Mouse (Mus musculus): ENCODE measurements at regions not wholly inside any gene's neighbourhood (a gene's known extent, or its start where the extent isn't known, plus 50 kb on each side); places are given as distances from the start of the nearest gene placed in this dataset.

DNA sequence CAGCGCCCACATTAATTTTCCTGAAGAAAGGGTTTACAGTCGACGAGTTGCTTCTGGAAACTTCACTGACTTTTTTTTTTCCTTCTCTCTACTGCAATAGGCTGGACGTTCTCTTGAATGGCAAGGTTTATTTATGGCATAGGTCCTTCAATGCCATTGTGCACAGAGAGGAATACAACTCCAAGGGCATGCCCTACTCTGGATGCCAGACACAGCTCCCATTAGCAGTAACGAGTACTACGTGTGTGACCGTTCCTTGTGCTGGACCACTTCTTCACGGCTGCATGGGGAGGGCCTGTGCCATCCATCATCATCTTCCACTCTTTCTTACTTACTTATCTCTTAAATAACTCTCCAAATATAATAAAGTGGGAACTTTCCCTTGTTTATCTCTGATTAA lies 1472.1 kb downstream of the Slc22a22 start:
- no peak overlapping the region for H3K4me2 ChIP-seq (ENCODE audit: low read length)
- H3K36me3 ChIP-seq (ENCODE audit: control insufficient read depth, insufficient read depth, low read length) = no peaks in the 10 kb centered on the region
- no peak overlapping the region for H3K9ac ChIP-seq (ENCODE audit: low read length)
- H3K4me3 ChIP-seq (ENCODE audit: low read depth, low read length) = no peak overlapping the region
- ATAC-seq (no peak), DNase-seq (ENCODE audit: low spot score) (no peak)
- H3K4me1 ChIP-seq (ENCODE audit: control insufficient read depth, insufficient read depth, low read length) = no peaks in the 10 kb centered on the region
- 61% methylated on average over 8 of the region's 8 CpGs for WGBS
- no peaks in the 10 kb centered on the region for H3K27me3 ChIP-seq (replicated peaks; ENCODE audit: control insufficient read depth, insufficient read depth, low read length)
- no peak overlapping the region for H3K27ac ChIP-seq (ENCODE audit: low read depth, low read length)
- no peaks in the 10 kb centered on the region for H3K9me3 ChIP-seq (replicated peaks; ENCODE audit: control insufficient read depth, low read length)

DNA sequence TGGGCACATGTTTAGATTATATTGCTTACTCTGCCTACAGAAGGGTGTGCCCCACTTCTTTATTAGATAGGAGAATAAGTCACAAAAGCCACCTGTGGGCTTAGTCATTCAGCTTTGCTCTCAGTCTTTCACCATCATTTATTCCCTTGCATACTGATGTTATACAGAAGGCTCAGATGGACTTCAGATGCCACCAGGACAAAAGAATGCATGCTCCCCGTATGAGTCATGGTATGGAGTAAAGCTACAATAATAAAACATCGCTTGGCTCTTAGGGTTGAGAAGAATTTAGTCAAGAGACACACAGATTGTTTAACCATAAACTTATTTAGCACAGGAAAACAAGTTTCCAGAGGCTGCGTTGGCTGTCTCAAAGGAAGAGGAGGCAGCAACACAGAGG lies 1473.5 kb downstream of the Slc22a22 start:
- H3K4me3 ChIP-seq (ENCODE audit: low read depth, low read length) = no peak overlapping the region
- no peaks in the 10 kb centered on the region for H3K36me3 ChIP-seq (ENCODE audit: control insufficient read depth, insufficient read depth, low read length)
- no peak overlapping the region for H3K27ac ChIP-seq (ENCODE audit: low read depth, low read length)
- no peaks in the 10 kb centered on the region for H3K27me3 ChIP-seq (replicated peaks; ENCODE audit: control insufficient read depth, insufficient read depth, low read length)
- DNase-seq (ENCODE audit: low spot score) (no peak), ATAC-seq (no peak)
- WGBS = 86% methylated on average over 3 of the region's 3 CpGs
- H3K9me3 ChIP-seq (replicated peaks; ENCODE audit: control insufficient read depth, low read length) = no peaks in the 10 kb centered on the region
- no peaks in the 10 kb centered on the region for H3K4me1 ChIP-seq (ENCODE audit: control insufficient read depth, insufficient read depth, low read length)
- H3K9ac ChIP-seq (ENCODE audit: low read length) = no peak overlapping the region
- no peak overlapping the region for H3K4me2 ChIP-seq (ENCODE audit: low read length)

DNA sequence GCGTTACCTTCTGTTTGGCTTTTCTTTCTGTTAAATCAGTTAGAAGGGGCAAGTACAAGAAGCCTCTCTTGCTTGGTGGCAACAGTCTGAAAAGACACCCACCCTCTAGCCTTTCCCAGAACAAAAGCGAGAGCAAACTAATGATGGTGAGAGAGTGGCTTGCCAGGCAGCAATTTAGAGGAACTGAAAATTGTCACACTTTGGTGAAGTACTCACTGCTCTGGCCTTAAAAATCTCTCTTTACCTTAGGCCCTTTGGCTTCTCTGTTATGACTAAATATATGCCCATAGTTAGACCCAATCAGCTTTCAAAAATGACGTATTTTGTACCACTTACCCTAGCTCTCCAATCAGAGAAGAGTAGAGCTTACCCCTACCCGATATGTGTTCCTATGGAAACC lies 1477.8 kb downstream of the Slc22a22 start:
- Histone ChIP-seq H3K27ac (ENCODE audit: low read depth, low read length) (no peak overlapping the region), H3K9me3 (replicated peaks; ENCODE audit: control insufficient read depth, low read length) (no peaks in the 10 kb centered on the region), H3K36me3 (ENCODE audit: control insufficient read depth, insufficient read depth, low read length) (no peaks in the 10 kb centered on the region), H3K4me2 (ENCODE audit: low read length) (no peak overlapping the region), H3K27me3 (replicated peaks; ENCODE audit: control insufficient read depth, insufficient read depth, low read length) (no peaks in the 10 kb centered on the region), H3K9ac (ENCODE audit: low read length) (no peak overlapping the region), H3K4me3 (ENCODE audit: low read depth, low read length) (no peak overlapping the region), H3K4me1 (ENCODE audit: control insufficient read depth, insufficient read depth, low read length) (no peaks in the 10 kb centered on the region)
- 89% methylated on average over 4 of the region's 4 CpGs for WGBS
- ATAC-seq = no peak
- DNase-seq (ENCODE audit: low spot score) = no peak

DNA sequence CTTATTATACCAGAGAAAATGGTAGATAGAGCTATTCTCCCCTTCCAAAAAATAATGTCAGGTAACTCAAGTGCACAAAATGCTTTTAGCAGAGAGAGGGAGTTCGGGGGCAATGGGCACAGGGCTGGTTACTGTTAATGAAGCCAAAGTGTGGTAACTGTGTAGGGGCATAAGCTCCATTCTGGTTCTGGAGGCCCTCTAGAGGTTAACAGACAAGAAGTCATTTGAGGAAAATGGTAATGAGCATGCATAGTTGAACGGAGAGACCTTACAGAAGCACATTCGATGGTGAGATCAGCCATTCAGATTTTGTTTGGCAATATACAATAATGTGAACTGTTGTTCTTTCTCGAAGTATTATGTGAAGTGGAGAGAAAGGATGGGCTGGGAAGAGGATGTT lies 1479.4 kb downstream of the Slc22a22 start:
- Histone ChIP-seq H3K36me3 (ENCODE audit: control insufficient read depth, insufficient read depth, low read length) (no peaks in the 10 kb centered on the region), H3K27ac (ENCODE audit: low read depth, low read length) (no peak overlapping the region), H3K4me1 (ENCODE audit: control insufficient read depth, insufficient read depth, low read length) (no peaks in the 10 kb centered on the region), H3K4me2 (ENCODE audit: low read length) (no peak overlapping the region), H3K9ac (ENCODE audit: low read length) (no peak overlapping the region), H3K27me3 (replicated peaks; ENCODE audit: control insufficient read depth, insufficient read depth, low read length) (no peaks in the 10 kb centered on the region), H3K4me3 (ENCODE audit: low read depth, low read length) (no peak overlapping the region), H3K9me3 (replicated peaks; ENCODE audit: control insufficient read depth, low read length) (no peaks in the 10 kb centered on the region)
- DNase-seq (ENCODE audit: low spot score) = no peak
- ATAC-seq = no peak
- 82% methylated on average over 4 of the region's 4 CpGs for WGBS

DNA sequence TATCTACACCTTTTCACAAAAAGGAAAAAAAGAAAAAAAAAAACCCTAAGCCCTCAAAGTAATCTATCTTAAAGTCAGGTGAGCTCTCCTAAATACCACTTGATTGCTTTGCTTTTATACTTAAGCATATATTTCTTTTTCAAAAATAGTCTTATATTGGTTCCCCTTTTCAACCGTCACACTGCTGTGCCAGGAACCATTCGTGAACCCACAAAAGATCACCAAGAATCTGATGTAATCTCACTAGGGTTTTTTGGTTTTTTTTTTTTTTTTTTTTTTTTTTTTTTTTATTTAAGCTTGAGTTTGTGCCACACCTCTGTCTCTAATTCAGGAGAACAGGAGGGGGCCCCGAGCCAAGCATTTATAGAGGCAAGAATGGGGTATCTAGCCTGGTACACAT lies 1482.7 kb downstream of the Slc22a22 start:
- no peak for ATAC-seq
- H3K4me3 ChIP-seq (ENCODE audit: low read depth, low read length) = no peak overlapping the region

DNA sequence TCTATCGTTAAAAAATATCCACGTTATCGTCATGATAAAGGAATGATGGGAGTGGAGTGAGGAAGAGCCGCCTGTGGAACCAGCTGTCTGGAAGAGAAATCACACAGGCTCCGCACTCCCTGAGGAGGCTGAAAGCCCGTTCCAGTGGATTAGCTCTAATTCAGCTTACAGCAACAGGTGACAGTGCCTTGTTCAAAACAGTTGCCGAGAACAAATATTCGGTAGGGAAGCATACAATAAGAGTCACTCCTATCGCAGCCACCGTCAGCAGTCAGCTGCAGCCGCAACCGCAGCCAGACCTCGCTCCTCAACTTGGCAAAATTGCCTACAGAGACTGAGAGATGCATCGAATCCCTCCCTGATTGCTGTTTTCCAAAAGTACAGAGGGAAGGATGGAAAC lies 1501.6 kb downstream of the Slc22a22 start:
- no peak for ATAC-seq
- Histone ChIP-seq H3K27me3 (replicated peaks; ENCODE audit: control insufficient read depth, insufficient read depth, low read length) (no peaks in the 10 kb centered on the region), H3K4me3 (ENCODE audit: low read depth, low read length) (no peak overlapping the region), H3K4me2 (ENCODE audit: low read length) (no peak overlapping the region), H3K4me1 (ENCODE audit: control insufficient read depth, insufficient read depth, low read length) (no peaks in the 10 kb centered on the region), H3K9ac (ENCODE audit: low read length) (no peak overlapping the region), H3K27ac (ENCODE audit: low read depth, low read length) (no peak overlapping the region), H3K9me3 (replicated peaks; ENCODE audit: control insufficient read depth, low read length) (no peaks in the 10 kb centered on the region), H3K36me3 (ENCODE audit: control insufficient read depth, insufficient read depth, low read length) (no peaks in the 10 kb centered on the region)
- 78% methylated on average over 14 of the region's 14 CpGs for WGBS
- DNase-seq (ENCODE audit: low spot score) = no peak

More for the DNA sequence above, 1482.7 kb downstream of the Slc22a22 start:
- Histone ChIP-seq H3K4me1 (ENCODE audit: control insufficient read depth, insufficient read depth, low read length) (no peaks in the 10 kb centered on the region), H3K9ac (ENCODE audit: low read length) (no peak overlapping the region), H3K4me2 (ENCODE audit: low read length) (no peak overlapping the region), H3K9me3 (replicated peaks; ENCODE audit: control insufficient read depth, low read length) (no peaks in the 10 kb centered on the region), H3K27me3 (replicated peaks; ENCODE audit: control insufficient read depth, insufficient read depth, low read length) (no peaks in the 10 kb centered on the region), H3K36me3 (ENCODE audit: control insufficient read depth, insufficient read depth, low read length) (no peaks in the 10 kb centered on the region), H3K27ac (ENCODE audit: low read depth, low read length) (no peak overlapping the region)
- WGBS = 82% methylated on average over 3 of the region's 3 CpGs
- DNase-seq (ENCODE audit: low spot score) = no peak

DNA sequence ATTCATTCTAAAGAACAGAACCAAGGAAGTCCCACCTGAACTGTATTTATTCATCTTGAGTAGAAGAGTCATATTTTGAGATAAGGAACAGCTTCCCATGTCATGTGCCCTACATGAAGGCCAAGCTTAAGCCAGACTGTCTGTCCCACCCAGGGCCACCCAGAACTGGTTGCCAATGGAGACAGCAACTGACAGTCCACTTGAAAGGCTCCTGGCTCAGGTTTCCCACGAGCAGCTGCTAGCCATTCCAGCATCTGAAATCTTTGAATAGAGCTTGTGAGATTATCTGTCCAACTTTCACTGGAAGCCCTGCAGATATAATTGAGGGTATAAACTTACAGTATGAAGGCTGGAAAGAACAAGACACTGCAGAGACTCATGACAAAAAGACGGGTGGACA lies 1510.6 kb downstream of the Slc22a22 start:
- Histone ChIP-seq H3K4me3 (ENCODE audit: low read depth, low read length) (no peak overlapping the region), H3K36me3 (ENCODE audit: control insufficient read depth, insufficient read depth, low read length) (no peaks in the 10 kb centered on the region), H3K9me3 (replicated peaks; ENCODE audit: control insufficient read depth, low read length) (no peaks in the 10 kb centered on the region), H3K4me1 (ENCODE audit: control insufficient read depth, insufficient read depth, low read length) (no peaks in the 10 kb centered on the region), H3K27ac (ENCODE audit: low read depth, low read length) (no peak overlapping the region), H3K27me3 (replicated peaks; ENCODE audit: control insufficient read depth, insufficient read depth, low read length) (no peaks in the 10 kb centered on the region), H3K9ac (ENCODE audit: low read length) (no peak overlapping the region), H3K4me2 (ENCODE audit: low read length) (no peak overlapping the region)
- DNase-seq (ENCODE audit: low spot score) (peak; percentile 8), ATAC-seq (no peak)
- WGBS = 38% methylated on average over 2 of the region's 2 CpGs

DNA sequence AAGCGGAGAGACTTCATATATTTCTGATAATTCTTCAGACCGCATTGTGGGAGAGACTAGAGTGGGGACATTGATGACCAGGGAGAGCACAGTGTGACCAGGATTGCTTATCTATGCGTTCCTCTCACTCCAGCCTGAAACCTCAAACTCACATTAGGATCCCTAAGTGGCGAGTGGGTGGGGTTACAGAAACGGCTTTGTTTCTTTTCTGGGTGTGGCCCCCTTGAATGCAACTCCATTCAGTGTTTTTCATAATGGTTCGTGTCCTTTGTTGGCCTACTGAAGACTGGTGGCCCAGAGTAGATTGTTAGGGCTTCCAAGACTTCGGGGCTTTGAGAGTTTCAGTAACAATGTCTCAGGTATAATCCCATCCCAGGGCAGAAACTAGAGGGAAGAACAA lies 1512.1 kb downstream of the Slc22a22 start:
- Histone ChIP-seq H3K4me2 (ENCODE audit: low read length) (no peak overlapping the region), H3K36me3 (ENCODE audit: control insufficient read depth, insufficient read depth, low read length) (no peaks in the 10 kb centered on the region), H3K9me3 (replicated peaks; ENCODE audit: control insufficient read depth, low read length) (no peaks in the 10 kb centered on the region), H3K4me1 (ENCODE audit: control insufficient read depth, insufficient read depth, low read length) (no peaks in the 10 kb centered on the region), H3K9ac (ENCODE audit: low read length) (no peak overlapping the region), H3K27me3 (replicated peaks; ENCODE audit: control insufficient read depth, insufficient read depth, low read length) (no peaks in the 10 kb centered on the region), H3K27ac (ENCODE audit: low read depth, low read length) (no peak overlapping the region), H3K4me3 (ENCODE audit: low read depth, low read length) (no peak overlapping the region)
- ATAC-seq = no peak
- DNase-seq (ENCODE audit: low spot score) = no peak
- 68% methylated on average over 7 of the region's 7 CpGs for WGBS

DNA sequence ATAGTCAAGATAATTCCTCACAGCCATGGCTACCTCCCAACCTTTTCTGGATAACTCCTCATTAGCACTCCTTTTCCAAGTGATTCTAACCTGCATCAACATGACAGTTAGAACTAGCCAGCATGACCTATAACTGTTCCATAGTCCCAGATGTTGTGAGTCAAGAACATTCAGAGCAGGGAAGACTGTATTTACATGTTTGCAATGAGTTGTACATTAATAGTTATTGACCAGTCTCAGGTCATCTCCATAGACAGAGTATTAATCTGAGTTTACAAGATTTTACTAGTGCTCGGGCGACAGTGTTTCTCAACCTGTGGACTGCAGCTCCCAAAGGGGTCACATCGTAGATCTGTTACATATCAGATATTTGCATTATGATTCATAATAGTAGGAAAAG lies 1515.3 kb downstream of the Slc22a22 start:
- ATAC-seq = no peak
- no peaks in the 10 kb centered on the region for H3K27me3 ChIP-seq (replicated peaks; ENCODE audit: control insufficient read depth, insufficient read depth, low read length)
- no peak overlapping the region for H3K4me2 ChIP-seq (ENCODE audit: low read length)
- no peaks in the 10 kb centered on the region for H3K36me3 ChIP-seq (ENCODE audit: control insufficient read depth, insufficient read depth, low read length)
- DNase-seq (ENCODE audit: low spot score) = no peak
- no peak overlapping the region for H3K4me3 ChIP-seq (ENCODE audit: low read depth, low read length)
- no peaks in the 10 kb centered on the region for H3K4me1 ChIP-seq (ENCODE audit: control insufficient read depth, insufficient read depth, low read length)
- WGBS = 98% methylated on average over 3 of the region's 3 CpGs
- H3K9me3 ChIP-seq (replicated peaks; ENCODE audit: control insufficient read depth, low read length) = no peaks in the 10 kb centered on the region
- no peak overlapping the region for H3K9ac ChIP-seq (ENCODE audit: low read length)
- H3K27ac ChIP-seq (ENCODE audit: low read depth, low read length) = no peak overlapping the region
